Mouse (Mus musculus): ENCODE data around the gene Kcnip4. TPM values are rescaled to one million over a fixed set of nuclear protein-coding genes. Genes with fewer than 3 reads are reported as not detected.

Kcnip4 gene
- total RNA-seq, 2 experiments from 2014 or later, result 55.1 to 56.0 TPM

GRCm38 (mm10) chr5:48737640-48738039 lies 787.1 kb downstream of the Kcnip4 start:
- TF ChIP-seq CTCF (IDR thresholded peaks at IDR 0.05), result peak; percentile 43
- H3K4me3 ChIP-seq, result no peak overlapping the region
- DNase-seq (ENCODE audit: extremely low spot score in 1 of 2, low spot score in 2 of 2), result no peak
- H3K27ac ChIP-seq, result no peak overlapping the region
- intact Hi-C loops (cut with DNase I), result loop anchor here (1.0 kb wide), 1 partner anchor 307 kb away; no protein-coding TSS in a partner anchor

DNA sequence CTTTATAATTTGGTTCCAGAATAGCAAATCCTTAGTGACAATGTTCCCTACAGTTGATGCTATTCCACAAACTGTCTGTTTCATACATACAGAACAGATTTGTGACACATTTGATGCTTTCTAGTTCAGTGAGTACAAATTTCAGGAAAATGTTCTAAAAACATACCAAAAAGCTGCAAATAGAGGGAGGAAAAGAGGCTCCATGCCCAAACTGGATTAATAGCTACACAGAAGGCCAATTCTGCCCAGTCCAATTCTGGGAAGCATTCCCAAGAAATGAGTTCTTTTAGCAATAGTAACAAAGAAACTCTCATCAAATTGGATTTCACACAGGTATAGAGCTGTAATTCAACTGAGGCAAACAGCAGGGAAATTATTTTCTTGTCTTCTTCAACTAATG lies 806.5 kb downstream of the Kcnip4 start:
- intact Hi-C loops (cut with DNase I), result no loop called here
- Histone ChIP-seq H3K4me3 (no peak overlapping the region), H3K27ac (no peak overlapping the region)
- no peak for TF ChIP-seq CTCF (IDR thresholded peaks at IDR 0.05)
- DNase-seq (ENCODE audit: extremely low spot score in 1 of 2, low spot score in 2 of 2), result no peak

DNA sequence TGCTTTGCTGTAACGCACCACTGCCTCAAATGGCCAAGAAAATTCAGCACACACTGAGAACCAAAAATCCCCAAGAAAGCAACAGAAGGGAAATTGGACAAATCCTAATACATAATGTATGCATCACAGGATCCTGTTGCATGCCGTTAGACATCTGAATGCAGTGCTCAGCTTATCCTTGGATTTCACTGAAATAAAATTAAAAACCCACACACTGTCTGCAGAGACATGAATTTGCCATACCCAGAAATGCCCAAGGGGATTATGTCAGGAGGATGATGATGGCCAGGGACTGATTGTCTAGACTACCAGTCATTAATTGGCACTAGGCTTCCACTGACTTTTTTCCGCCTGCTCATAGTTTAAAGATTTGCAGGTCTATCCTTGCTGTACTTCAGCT lies 818.7 kb downstream of the Kcnip4 start:
- intact Hi-C loops (cut with DNase I), result no loop called here
- no peak for TF ChIP-seq CTCF (IDR thresholded peaks at IDR 0.05)
- no peak for DNase-seq (ENCODE audit: extremely low spot score in 1 of 2, low spot score in 2 of 2)
- no peak overlapping the region for H3K4me3 ChIP-seq
- H3K27ac ChIP-seq, result no peak overlapping the region

GRCm38 (mm10) chr5:48687068-48687467 lies 837.6 kb downstream of the Kcnip4 start:
- no peak for TF ChIP-seq CTCF (IDR thresholded peaks at IDR 0.05)
- H3K4me3 ChIP-seq, result no peak overlapping the region
- H3K27ac ChIP-seq, result no peak overlapping the region
- intact Hi-C loops (cut with DNase I), result no loop called here
- no peak for DNase-seq (ENCODE audit: extremely low spot score in 1 of 2, low spot score in 2 of 2)

GRCm38 (mm10) chr5:48679733-48680595 lies 844.7 kb downstream of the Kcnip4 start:
- DNase-seq (ENCODE audit: extremely low spot score in 1 of 2, low spot score in 2 of 2), result no peak
- intact Hi-C loops (cut with DNase I), result no loop called here
- TF ChIP-seq CTCF (IDR thresholded peaks at IDR 0.05), result no peak
- Histone ChIP-seq H3K27ac (no peak overlapping the region), H3K4me3 (no peak overlapping the region)

DNA sequence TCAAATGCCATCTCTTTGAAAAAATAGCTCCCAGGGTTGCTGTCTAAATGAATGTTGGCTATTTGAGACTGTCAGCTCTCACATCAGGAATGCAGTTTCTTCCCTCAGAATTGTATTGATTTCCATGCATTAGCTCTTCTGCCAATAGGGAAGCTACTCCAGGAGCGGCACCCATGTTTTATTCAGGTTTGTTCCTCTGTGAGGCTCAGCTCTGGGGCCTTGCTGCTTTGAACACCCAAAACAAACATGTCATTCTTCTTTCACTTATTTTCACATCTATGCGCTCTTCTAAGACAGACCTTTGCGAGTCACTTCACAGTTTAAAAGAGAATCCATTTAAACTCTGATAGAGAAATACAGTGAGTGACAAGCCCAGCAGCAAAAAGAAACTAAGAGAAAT lies 862.2 kb downstream of the Kcnip4 start:
- TF ChIP-seq CTCF (IDR thresholded peaks at IDR 0.05), result no peak
- DNase-seq (ENCODE audit: extremely low spot score in 1 of 2, low spot score in 2 of 2), result no peak
- intact Hi-C loops (cut with DNase I), result no loop called here
- no peak overlapping the region for H3K4me3 ChIP-seq
- H3K27ac ChIP-seq, result no peak overlapping the region

DNA sequence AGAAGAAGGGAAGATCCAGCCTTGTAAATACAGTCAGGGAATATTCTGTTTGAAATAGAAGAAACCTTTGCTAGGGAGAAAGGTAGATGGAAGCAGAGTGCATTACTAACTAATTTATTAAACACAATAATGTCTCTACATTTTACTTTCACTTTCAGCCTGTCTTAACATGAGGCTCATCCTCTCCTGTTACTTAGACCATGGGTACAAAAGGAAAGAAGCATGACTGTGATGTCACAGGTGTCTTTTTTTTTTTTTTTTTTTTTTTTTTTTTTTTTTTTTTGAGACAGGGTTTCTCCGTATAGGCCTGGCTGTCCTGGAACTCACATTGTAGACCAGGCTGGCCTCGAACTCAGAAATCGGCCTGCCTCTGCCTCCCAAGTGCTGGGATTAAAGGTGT lies 864.7 kb downstream of the Kcnip4 start:
- H3K27ac ChIP-seq, result no peak overlapping the region
- no peak for TF ChIP-seq CTCF (IDR thresholded peaks at IDR 0.05)
- DNase-seq (ENCODE audit: extremely low spot score in 1 of 2, low spot score in 2 of 2), result no peak
- intact Hi-C loops (cut with DNase I), result no loop called here
- no peak overlapping the region for H3K4me3 ChIP-seq

- DNase-seq (ENCODE audit: extremely low spot score in 1 of 2, low spot score in 2 of 2), result no peak
- intact Hi-C loops (cut with DNase I), result no loop called here
- no peak overlapping the region for H3K27ac ChIP-seq
- H3K4me3 ChIP-seq, result no peak overlapping the region
- TF ChIP-seq CTCF (IDR thresholded peaks at IDR 0.05), result no peak
Observed at GRCm38 (mm10) chr5:48650496-48650895, 874.2 kb downstream of the Kcnip4 start.

GRCm38 (mm10) chr5:48636675-48637074 lies 888.0 kb downstream of the Kcnip4 start:
- H3K27ac ChIP-seq, result no peak overlapping the region
- no peak overlapping the region for H3K4me3 ChIP-seq
- no peak for TF ChIP-seq CTCF (IDR thresholded peaks at IDR 0.05)
- DNase-seq (ENCODE audit: extremely low spot score in 1 of 2, low spot score in 2 of 2), result no peak
- intact Hi-C loops (cut with DNase I), result no loop called here

- no peak for DNase-seq (ENCODE audit: extremely low spot score in 1 of 2, low spot score in 2 of 2)
- no peak for TF ChIP-seq CTCF (IDR thresholded peaks at IDR 0.05)
- intact Hi-C loops (cut with DNase I), result no loop called here
- Histone ChIP-seq H3K4me3 (no peak overlapping the region), H3K27ac (no peak overlapping the region)
Observed at GRCm38 (mm10) chr5:48633631-48634030, 891.1 kb downstream of the Kcnip4 start.

DNA sequence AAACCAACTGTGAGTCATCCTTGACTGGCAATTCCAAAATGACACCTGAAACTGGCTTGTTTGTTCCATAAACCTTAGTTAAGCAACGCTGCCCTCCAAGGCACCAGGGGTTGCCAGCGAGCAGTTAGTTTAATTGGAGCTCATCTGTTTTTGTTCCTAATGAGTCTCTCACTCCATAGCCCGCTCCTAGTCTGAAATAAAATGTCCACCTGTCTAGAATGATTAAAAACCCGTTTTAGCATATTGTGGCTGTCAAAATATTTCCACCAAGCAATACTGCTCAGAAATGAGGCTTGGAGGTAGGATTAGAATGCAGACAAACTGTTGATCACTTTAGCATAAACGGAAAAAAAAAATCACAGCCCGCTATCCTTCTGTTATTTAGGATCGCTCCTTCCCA lies 901.3 kb downstream of the Kcnip4 start:
- Histone ChIP-seq H3K27ac (no peak overlapping the region), H3K4me3 (no peak overlapping the region)
- no peak for DNase-seq (ENCODE audit: extremely low spot score in 1 of 2, low spot score in 2 of 2)
- intact Hi-C loops (cut with DNase I), result no loop called here
- TF ChIP-seq CTCF (IDR thresholded peaks at IDR 0.05), result no peak

GRCm38 (mm10) chr5:48606916-48607315 lies 917.8 kb downstream of the Kcnip4 start:
- no peak for DNase-seq (ENCODE audit: extremely low spot score in 1 of 2, low spot score in 2 of 2)
- Histone ChIP-seq H3K27ac (no peak overlapping the region), H3K4me3 (no peak overlapping the region)
- intact Hi-C loops (cut with DNase I), result no loop called here
- no peak for TF ChIP-seq CTCF (IDR thresholded peaks at IDR 0.05)

DNA sequence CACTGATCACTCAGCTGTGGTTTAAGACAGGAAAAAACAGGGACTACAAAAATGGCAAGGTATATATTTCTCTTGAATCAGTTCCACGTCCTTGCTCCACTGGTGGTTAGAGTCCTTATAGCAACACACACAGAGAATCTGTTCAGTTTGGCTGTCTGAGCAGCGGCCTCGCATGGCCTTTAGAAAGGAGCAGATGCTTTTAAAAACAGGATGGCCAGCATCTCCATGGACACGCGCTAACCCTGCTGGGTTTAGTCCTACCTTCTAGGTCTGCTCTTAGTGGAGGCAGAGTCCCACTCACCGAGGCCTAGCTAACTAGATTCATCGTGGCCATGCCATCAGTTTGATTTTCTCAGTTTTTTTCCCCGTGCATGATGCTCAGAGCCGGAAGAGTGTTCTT lies 918.4 kb downstream of the Kcnip4 start:
- H3K27ac ChIP-seq, result no peak overlapping the region
- intact Hi-C loops (cut with DNase I), result no loop called here
- no peak for TF ChIP-seq CTCF (IDR thresholded peaks at IDR 0.05)

More for the DNA sequence above, 918.4 kb downstream of the Kcnip4 start:
- H3K4me3 ChIP-seq, result no peak overlapping the region
- DNase-seq (ENCODE audit: extremely low spot score in 1 of 2, low spot score in 2 of 2), result no peak
